Mouse (Mus musculus) inflammation-experienced regulatory T-cells, adult 6 months (primary cell): ENCODE data around the gene Hcar1. TPM values are rescaled to one million over a fixed set of nuclear protein-coding genes. Genes with fewer than 3 reads are reported as not detected.

Source experiments
- ATAC-seq: one replicate; pipeline ENCODE4 v1.8.0; 2017
- polyA plus RNA-seq, 3 experiments: library from polyadenylated mRNA; unstranded; fragments of 100-300 nt; shearing (Covaris generic); gene quantifications; one replicate each; pipeline ENCODE4 v1.2.1; 2017

The Hcar1 gene
- polyA plus RNA-seq, 3 experiments from 2014 or later = not detected

DNA sequence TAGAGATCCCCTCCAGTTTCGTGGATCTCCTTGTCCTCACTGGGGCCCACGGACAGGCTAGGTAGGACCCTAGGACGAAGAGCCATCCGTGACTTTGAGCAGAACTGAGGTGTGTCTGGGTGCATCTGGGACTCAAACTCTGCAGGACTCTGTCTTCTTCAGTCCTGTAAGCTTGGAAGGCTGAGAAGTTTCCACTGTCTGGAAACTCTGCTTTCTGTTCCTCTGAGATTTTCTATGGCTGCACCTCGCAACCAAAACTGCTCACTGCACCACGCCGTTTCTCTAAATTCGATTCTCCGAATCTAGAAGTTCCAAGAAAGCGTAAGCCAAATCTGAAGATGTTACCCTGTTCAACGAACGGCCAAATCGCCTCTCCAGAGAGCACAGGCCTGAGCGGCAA is 15.9 kb downstream of the Hcar1 start:
- no peak for ATAC-seq

DNA sequence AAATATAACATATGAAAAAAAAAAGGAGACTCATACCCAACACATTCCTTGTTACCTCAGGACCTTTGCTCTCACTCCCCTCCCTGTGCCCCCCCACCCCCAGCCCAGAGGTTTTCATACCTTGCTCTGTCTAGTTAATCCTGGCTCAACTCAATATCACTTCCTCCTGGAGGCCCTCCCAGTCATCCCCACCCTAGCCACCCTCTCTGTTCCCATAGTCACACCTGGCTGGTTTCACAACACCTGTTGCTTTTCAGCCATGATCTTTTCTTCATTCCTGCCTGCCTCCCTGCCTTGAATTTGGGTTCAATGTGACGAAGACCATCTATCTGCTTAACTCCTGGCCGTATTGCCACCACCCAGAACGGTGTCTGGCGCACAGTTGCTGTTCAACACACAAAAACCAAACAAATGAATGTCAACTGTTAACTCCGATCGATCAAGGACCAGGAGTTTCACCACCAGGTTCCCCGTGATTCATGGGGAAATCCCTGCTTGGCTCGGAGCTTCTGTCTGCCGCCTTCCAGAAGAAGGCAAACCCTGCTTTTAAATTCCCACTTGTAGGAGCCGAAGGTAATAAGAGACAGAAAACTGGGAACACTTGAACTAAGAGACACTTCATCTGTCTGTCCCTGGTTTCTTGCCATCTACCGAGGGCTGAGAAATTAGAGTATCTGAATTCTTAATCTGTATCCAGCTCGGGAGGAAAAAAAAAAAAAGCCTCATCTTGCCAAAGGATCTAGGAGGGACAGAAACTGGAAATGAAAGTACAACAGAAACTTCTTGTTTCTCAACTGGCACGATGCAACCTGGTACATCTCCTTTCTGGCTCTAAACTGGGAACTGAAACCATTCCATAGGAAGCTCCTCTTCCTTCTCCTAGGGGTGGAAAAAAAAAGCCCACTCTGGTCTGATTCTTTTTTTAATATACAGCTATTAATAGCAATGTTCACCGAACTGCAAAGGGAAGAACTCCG is 17.2 kb downstream of the Hcar1 start:
- ATAC-seq = no peak

DNA sequence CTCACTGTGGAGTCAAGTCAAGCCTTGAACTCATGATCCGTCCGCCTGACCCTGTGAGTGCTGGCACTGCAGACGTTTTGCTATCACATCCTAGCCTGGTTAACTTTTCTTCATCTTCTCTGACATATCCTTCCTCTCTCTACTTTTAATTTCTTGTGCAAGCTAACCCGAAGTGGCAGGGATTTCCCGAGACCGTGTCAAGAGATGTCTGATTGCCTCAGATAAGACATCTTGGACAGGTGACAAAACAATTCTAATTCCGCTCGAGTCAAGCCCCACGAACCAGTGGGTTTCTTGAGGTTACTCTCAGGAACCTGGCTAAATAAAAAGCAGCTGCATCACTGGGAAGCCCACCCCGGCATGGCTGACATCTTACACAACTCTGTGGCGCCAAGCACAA is 21.0 kb downstream of the Hcar1 start:
- ATAC-seq = no peak

DNA sequence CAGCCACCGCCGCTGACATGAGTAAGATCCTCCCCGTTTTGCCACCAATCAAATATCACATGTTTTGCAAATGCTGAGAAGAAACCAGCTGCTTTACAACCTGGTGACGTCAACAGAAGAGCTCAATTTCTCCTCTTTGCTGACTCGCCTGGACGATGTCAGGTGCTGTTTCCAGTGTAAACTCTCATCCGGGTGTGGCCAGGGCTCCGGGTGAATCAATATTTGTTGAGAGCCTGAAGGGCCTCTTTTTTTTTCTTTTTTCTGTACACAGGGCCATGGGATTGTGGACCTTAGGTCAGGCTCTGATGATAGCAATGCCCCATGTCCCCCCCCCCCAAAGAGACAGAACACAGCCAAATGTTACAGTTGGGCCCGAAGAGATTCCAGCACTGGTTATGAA is 25.3 kb downstream of the Hcar1 start:
- no peak for ATAC-seq

DNA sequence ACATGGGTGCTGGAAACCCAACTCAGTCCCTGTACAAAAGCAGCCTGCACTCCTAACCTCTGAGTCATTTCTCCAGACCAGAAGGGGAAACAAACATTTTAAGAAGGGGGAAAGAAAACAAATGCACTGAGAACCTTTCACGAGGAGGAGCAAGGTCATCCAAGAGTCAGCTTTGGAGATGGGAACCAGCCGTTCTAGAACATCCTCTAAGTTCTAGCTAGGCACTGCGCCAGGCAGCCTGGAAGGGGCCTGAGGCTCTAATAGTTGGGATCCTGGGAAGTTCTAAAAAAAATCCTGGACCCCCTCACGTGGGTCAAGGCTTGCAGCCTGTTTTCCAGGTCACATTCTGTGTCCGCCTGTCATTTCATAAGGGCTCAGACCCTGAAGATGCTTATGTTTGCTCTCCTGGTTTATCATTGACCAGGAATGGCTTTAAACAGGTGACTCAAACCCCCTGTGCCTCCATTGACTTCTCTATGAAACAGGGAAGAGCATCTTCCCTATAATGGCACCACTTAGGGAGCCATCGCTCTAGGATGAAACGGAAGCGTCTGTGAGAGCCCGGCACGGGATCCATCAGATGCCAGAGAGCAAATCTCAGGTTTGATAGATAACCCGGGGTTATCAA is 25.8 kb downstream of the Hcar1 start:
- ATAC-seq = no peak

DNA sequence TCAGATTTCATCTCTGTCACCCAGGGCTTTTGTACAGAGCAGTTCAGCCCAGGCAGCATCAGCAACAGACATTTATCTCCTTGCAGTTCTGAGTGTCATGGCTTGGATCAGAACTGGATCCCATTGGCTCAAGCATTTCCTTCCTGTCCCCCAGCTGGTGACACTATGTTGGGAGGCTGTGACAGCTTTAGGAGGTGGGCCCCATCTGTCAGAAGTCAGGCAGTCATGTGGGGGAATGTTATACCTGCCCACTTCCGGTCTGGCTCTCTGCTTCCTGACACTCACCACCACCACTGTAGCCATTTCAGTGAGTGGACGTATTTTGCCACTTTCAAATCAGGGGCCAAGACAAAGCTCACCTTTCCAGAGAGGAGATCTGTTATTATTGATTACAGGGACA is 28.4 kb downstream of the Hcar1 start:
- no peak for ATAC-seq

DNA sequence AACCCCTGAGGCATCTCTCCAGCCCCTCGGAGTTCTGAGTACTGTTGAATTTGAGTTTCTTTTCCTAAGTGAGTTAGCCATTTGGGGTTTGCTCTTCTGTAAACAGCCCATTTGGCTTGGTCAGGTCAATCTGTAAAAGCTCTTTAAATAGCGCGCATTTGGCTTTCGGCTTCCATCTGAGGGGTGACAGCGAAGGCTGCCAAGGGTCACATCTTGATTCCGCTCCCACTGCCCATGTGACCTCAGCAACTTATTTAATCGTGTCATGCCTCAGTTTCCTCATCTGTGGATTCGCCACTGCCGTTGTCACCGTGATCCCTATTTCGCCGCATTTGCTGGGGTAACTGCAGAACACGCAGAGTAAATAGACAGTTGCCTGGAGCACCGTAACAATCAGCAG is 35.5 kb downstream of the Hcar1 start:
- no peak for ATAC-seq

DNA sequence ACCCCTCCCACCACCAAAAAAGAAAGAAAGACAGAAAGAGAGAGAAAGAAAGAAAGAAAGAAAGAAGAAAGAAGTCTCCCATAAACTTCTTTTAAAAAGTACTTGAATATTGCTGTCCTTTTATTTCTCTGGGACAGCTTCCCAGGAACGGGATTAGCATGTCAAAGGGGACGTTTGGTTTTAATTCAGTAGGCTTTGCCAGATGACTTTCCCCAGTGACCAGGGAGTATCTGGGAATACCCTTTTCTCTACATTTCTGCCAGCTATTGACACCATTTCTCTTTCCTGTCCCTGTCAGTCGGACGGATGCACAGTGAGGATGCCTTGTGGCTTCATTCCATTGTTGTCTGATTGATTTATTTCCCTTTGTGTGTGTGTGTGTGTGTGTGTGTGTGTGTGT is 36.0 kb downstream of the Hcar1 start:
- no peak for ATAC-seq

DNA sequence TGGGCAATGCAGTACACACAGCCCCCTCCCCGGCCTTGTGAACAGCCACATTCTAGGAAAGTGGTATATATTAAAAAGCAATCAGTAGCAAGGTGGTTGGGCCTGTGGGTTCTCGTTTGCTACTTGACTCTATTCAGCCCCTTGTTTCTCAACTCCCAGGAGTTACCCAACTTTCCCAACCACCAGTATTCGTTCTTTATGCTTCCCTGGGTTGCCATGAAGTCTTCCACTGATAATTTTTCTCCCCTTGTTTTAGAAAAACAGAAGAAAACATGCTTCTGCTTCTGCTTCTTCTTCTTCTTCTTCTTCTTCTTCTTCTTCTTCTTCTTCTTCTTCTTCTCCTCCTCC is 36.9 kb downstream of the Hcar1 start:
- ATAC-seq = no peak

DNA sequence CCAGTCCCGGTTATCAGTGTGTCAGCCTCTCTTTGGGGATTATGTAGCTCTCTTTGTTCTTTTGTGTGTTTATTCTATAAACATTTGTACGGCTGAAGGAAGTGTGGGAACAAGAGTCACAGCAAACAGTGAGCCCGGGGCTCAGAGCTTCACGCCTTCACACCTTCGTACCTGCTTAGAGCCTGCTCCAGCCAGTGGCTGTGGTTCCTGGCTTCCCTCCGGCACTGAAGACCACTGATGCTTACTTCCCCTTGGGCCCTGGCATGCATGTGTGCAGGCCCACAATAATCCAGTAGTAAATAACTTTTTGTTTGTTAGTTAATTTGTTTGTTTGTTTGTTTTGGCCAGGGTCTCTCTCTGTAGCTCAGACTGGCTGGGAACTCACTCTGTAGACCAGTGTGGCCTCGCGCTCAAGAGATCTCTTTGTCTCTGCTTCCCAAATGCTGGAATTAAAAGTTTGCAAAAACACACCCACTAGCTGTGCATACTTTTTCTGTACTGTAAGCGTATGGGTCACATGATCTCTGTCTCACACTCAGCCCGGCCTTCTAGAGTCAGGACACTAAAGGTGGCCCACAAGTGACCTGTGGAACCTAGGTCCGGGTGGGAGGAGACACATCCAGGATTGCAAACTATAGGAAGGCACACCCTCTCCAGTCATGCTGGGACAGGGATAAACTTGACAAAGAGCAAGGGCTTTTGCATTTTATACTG is 37.4 kb downstream of the Hcar1 start:
- no peak for ATAC-seq

DNA sequence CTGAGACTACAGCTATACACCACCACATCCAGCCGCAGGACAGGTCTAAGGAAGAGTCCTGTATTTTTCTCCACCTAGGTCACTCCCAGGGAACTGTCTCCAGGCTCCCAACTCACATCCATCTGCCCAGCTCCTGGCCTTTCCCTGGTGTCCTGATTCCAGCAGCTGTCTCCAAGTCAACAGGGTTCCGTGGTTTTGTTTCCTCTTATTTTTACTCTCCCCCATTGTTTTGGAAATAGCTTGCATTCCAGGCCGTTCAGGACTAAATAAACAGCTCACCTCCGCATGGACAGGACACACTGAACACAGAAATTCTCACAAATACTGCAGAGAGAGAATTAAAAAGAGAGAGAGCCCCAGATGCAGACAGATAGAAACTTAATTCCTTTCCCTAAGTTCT is 42.4 kb downstream of the Hcar1 start:
- no peak for ATAC-seq

DNA sequence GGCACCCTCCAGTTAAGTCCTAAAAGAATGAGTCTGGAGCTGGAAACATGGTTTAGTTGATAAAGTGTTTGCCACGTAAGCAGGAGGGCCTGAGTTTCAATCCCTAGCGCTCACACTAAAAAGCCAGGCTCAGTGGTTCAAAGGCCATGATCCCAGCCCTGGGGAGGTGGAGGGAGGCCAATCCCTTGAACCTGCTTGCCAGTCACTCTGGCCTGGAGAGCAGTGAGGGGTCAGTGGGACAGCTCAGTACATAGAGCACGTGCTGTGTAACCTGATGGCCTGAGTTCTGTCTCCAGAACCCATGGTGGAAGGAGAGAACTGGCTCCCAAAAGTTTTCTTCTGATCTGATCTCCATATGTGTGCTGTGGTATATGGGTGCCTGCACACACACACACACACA is 45.0 kb downstream of the Hcar1 start:
- no peak for ATAC-seq

DNA sequence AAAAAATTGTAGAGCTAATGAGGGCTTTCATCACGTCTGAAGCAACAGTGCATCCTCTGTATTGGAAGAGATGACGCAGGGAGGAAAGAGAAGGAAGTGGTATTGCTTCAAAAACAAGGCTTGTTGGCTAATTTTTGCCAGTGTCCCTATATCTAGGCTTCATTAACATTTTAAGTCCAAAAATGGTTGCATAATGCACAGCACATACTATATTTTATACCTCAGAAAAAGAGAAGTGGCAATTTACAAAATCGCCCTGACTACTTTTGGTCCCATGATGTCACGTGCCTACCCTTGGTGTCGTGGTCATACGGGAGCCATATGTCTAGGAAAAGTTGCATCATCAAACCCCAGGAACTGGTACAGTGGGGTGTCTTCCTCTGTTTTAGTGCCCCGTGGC is 47.5 kb downstream of the Hcar1 start:
- no peak for ATAC-seq

DNA sequence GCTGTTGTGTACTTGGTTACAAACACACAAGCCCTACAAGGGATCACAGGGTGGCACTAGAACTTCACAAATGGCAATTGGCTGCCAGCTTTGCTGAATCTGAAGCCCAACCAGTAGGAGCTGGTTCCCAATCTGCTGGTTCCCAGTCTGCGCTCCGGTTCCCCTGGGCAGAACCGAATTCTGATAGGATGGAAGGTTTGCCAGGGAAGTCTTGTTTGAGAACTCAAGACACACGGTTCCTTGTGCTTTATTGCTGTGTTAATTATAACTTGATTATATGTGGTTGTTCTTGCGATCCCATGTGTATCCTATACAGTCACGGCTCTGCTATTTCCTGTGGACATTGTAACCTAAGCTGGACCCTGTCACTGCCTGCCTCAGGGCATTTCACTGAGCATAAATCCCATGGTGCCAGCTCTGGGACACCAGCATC is 52.1 kb downstream of the Hcar1 start:
- no peak for ATAC-seq

Other genes starting within 250 kb of the Hcar1 start
- gene Clip1, start 195.4 kb downstream of the Hcar1 start, polyA plus RNA-seq = 10 to 100 TPM; 41.5 to 56.4 (median 51.1) TPM
- gene Zcchc8, start 158.9 kb downstream of the Hcar1 start, polyA plus RNA-seq = 10 to 100 TPM; 60.2 to 83.6 (median 75.5) TPM
- gene Rsrc2, start 130.6 kb downstream of the Hcar1 start, polyA plus RNA-seq = 100 to 1,000 TPM; 155 to 186 (median 165) TPM
- gene Kntc1, start 130.3 kb downstream of the Hcar1 start, polyA plus RNA-seq = 10 to 100 TPM in 1 of 3 experiments, 1 to 10 TPM in 2; 2.0 to 17.5 (median 2.0) TPM
- gene Hcar2, start 14.5 kb downstream of the Hcar1 start, polyA plus RNA-seq = under 1 TPM in 2 of 3 experiments, not detected in 1; 0.28 to 0.30 TPM
- gene Denr, start 27.2 kb upstream of the Hcar1 start, polyA plus RNA-seq = 10 to 100 TPM; 60.1 to 83.1 (median 71.9) TPM
- 1 to 10 TPM in 2 of 3 experiments, not detected in 1; 4.9 to 5.1 TPM for gene Gm43518, start 47.4 kb upstream of the Hcar1 start, polyA plus RNA-seq
- 10 to 100 TPM in 1 of 3 experiments, 1 to 10 TPM in 2; 6.2 to 16.6 (median 8.1) TPM for gene Ccdc62, start 50.7 kb upstream of the Hcar1 start, polyA plus RNA-seq
- 10 to 100 TPM in 2 of 3 experiments, 1 to 10 TPM in 1; 5.9 to 20.1 (median 14.8) TPM for gene Hip1r, start 93.6 kb upstream of the Hcar1 start, polyA plus RNA-seq
- gene Vps37b, start 152.2 kb upstream of the Hcar1 start, polyA plus RNA-seq = 10 to 100 TPM; 18.4 to 21.9 (median 18.7) TPM
- 10 to 100 TPM; 13.2 to 23.3 (median 16.7) TPM for gene Abcb9, start 215.8 kb upstream of the Hcar1 start, polyA plus RNA-seq
- gene Ogfod2, start 232.3 kb upstream of the Hcar1 start, polyA plus RNA-seq = 10 to 100 TPM; 16.0 to 23.0 (median 22.9) TPM
- gene Arl6ip4, start 236.1 kb upstream of the Hcar1 start, polyA plus RNA-seq = 10 to 100 TPM; 55.1 to 59.0 (median 56.1) TPM